21 mouse cellular contexts compared by ENCODE assay signal in the genomic region with DNA sequence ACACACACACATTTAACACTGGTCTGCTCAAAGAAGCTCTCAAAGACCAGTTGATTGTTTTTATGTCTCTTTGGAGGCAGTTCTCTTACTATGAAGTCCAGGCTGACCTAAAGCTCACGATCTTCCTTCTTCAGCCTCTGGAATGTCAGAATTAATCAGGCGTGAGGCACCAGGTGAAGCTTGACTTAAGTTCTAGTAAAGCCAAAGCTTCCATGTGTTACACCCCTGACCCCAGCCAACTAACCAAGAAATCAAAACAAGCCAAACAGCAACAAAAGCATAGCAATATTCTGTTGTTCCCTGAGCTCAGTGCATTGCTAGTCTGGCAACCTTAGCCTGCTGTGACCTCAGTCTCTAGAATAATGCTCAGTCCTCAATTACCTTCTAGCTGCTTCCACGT.
DNase-seq lines count a peak whose midpoint lies in the region; ATAC-seq and TF ChIP-seq lines count a peak whose summit lies in the region.
"Had no signal": no experiment of that assay in that cellular context is flagged by ENCODE, and none has a peak within 500 bp of the region (broad histone marks: within the 10 kb centered on the region; RNA-seq: fewer than 3 reads in every experiment).

No protein-coding gene starts in this region.

- H3K9me3 ChIP-seq in kidney, embryonic 15.5 days (replicated peaks) = no peaks in the 10 kb centered on the region
- H3K9me3 ChIP-seq in kidney, postnatal 0 days (replicated peaks; ENCODE audit: low read length) = no peaks in the 10 kb centered on the region
- H3K9me3 ChIP-seq: embryonic facial prominence, embryonic 13.5 days; forebrain, embryonic 13.5 days; forebrain, embryonic 15.5 days had no signal

- CTCF ChIA-PET in Patski (lab: Charles Lee) = interaction anchor here (0.8 to 1.8 kb wide), 8 partner anchors 9 to 288 kb away, joined by 3 to 8 read pairs (median 4); no protein-coding TSS in a partner anchor

- in situ Hi-C loops in Patski (cut with MboI; ENCODE audit: low pct_unique_long_range_greater_than_20kb) = no loop called here

- no peak overlapping the region for H3K9ac ChIP-seq in kidney, embryonic 15.5 days
- H3K9ac ChIP-seq in kidney, postnatal 0 days (ENCODE audit: low read depth, low read length) = no peak overlapping the region
- H3K9ac ChIP-seq: embryonic facial prominence, embryonic 13.5 days; forebrain, embryonic 13.5 days; forebrain, embryonic 15.5 days; forebrain, postnatal 0 days had no signal

- no peak overlapping the region for H3K27ac ChIP-seq in kidney, embryonic 15.5 days
- H3K27ac ChIP-seq in kidney, adult 2 months (ENCODE audit: insufficient read depth, low read depth, low read length) = no peak overlapping the region
- H3K27ac ChIP-seq in kidney, postnatal 0 days = no peak overlapping the region
- H3K27ac ChIP-seq: embryonic facial prominence, embryonic 13.5 days; forebrain, embryonic 13.5 days; forebrain, embryonic 15.5 days had no signal

- H3K36me3 ChIP-seq in kidney, embryonic 15.5 days = no peaks in the 10 kb centered on the region
- no peaks in the 10 kb centered on the region for H3K36me3 ChIP-seq in kidney, adult 2 months (ENCODE audit: control insufficient read depth, insufficient read depth, low read length)
- H3K36me3 ChIP-seq in kidney, postnatal 0 days (ENCODE audit: insufficient read depth, low read length) = no peaks in the 10 kb centered on the region
- H3K36me3 ChIP-seq: embryonic facial prominence, embryonic 13.5 days; forebrain, embryonic 15.5 days had no signal

- peak; percentile 74 for ATAC-seq in kidney, embryonic 15.5 days (replicated peaks; ENCODE audit: low FRiP score)
- ATAC-seq in kidney, postnatal 0 days (replicated peaks; ENCODE audit: low FRiP score, low read depth) = no peak
- peak; percentile 35 for ATAC-seq in Patski
- ATAC-seq: activated CD4-positive, CD25-positive, alpha-beta regulatory T cell, adult 4 months; forebrain, embryonic 13.5 days; forebrain, embryonic 15.5 days; forebrain, postnatal 0 days had no signal

- POLR2A ChIA-PET in Patski (lab: Charles Lee) = interaction anchor here (0.7 kb wide), 1 partner anchor 12 kb away, joined by 4 read pairs; no protein-coding TSS in a partner anchor

- no peaks in the 10 kb centered on the region for H3K27me3 ChIP-seq in kidney, embryonic 15.5 days
- no peaks in the 10 kb centered on the region for H3K27me3 ChIP-seq in kidney, adult 2 months (replicated peaks; ENCODE audit: control insufficient read depth, insufficient read depth, low read length)
- no peaks in the 10 kb centered on the region for H3K27me3 ChIP-seq in kidney, postnatal 0 days (ENCODE audit: insufficient read depth, low read length)
- H3K27me3 ChIP-seq in Patski = no peaks in the 10 kb centered on the region
- H3K27me3 ChIP-seq: embryonic facial prominence, embryonic 13.5 days; forebrain, embryonic 13.5 days; forebrain, embryonic 15.5 days had no signal

- TF ChIP-seq CTCF in kidney, adult 2 months (conservative IDR thresholded peaks at IDR 0.05; ENCODE audit: insufficient read depth, insufficient read length, low read depth, low read length) = no peak
- TF ChIP-seq CTCF in kidney, postnatal 0 days (IDR thresholded peaks at IDR 0.05; ENCODE audit: low read depth) = no peak
- no peak for TF ChIP-seq CTCF in Patski (IDR thresholded peaks at IDR 0.05)

- WGBS in kidney, embryonic 15.5 days = 32% methylated on average over 3 of the region's 3 CpGs
- WGBS in kidney, adult 2 months = 35% methylated on average over 3 of the region's 3 CpGs
- 22% methylated on average over 3 of the region's 3 CpGs for WGBS in kidney, postnatal 0 days

- no peak for TF ChIP-seq POLR2A in kidney, adult 2 months (IDR thresholded peaks at IDR 0.05; ENCODE audit: low read depth, low read length)

- H3K4me3 ChIP-seq in kidney, embryonic 15.5 days (replicated peaks) = no peak overlapping the region
- H3K4me3 ChIP-seq in kidney, adult 2 months (ENCODE audit: insufficient read depth, low read depth, low read length) = no peak overlapping the region
- H3K4me3 ChIP-seq in kidney, postnatal 0 days (replicated peaks; ENCODE audit: low read depth, low read length) = no peak overlapping the region
- H3K4me3 ChIP-seq: embryonic facial prominence, embryonic 13.5 days; forebrain, embryonic 13.5 days; forebrain, embryonic 15.5 days had no signal

- 0 out of 2 replicates have a peak, but pooled peaks cover 4% of the 10 kb centered on the region for H3K4me1 ChIP-seq in kidney, embryonic 15.5 days
- no peaks in the 10 kb centered on the region for H3K4me1 ChIP-seq in kidney, adult 2 months (ENCODE audit: control insufficient read depth, insufficient read depth, low read length)
- no peaks in the 10 kb centered on the region for H3K4me1 ChIP-seq in kidney, postnatal 0 days (replicated peaks; ENCODE audit: insufficient read depth, low read length)
- H3K4me1 ChIP-seq: embryonic facial prominence, embryonic 13.5 days; forebrain, embryonic 13.5 days; forebrain, embryonic 15.5 days had no signal

- H3K4me2 ChIP-seq in kidney, embryonic 15.5 days = no peak overlapping the region
- H3K4me2 ChIP-seq in kidney, postnatal 0 days (ENCODE audit: low read length) = no peak overlapping the region
- H3K4me2 ChIP-seq: embryonic facial prominence, embryonic 13.5 days; forebrain, embryonic 13.5 days; forebrain, embryonic 15.5 days had no signal

- DNase-seq in kidney, adult 9 months = peak; percentile 2
- no peak for DNase-seq in kidney, postnatal 14 days
- no peak for DNase-seq in kidney, adult 2 months
- peak; percentile 13 for DNase-seq in kidney, postnatal 0 days (ENCODE audit: low spot score)
- no peak for DNase-seq in kidney, postnatal 4 days
- DNase-seq in Patski (ENCODE audit: low read depth, low spot score) = no peak
- no peak for DNase-seq in left cerebral cortex, adult 8-10 months (ENCODE audit: low spot score in 2 of 2)
- DNase-seq: adrenal gland, adult 8-10 months; adrenal gland, postnatal 14 days; adrenal gland, postnatal 36 days; cerebellum, adult 11-12 months; cerebellum, adult 2 months; cerebellum, adult 9-10 months; cerebellum, postnatal 10 days; cerebellum, postnatal 25 days; forebrain, postnatal 0 days had no signal

Comparison
In these comparisons a context has a peak if more than half of its experiments do, and no peak if none do; other contexts are left out.
1. DNase-seq: peak in kidney, adult 9 months (single experiment) and kidney, postnatal 0 days (single experiment); none in kidney, postnatal 14 days (single experiment), kidney, adult 2 months (single experiment), kidney, postnatal 4 days (0 of 2), Patski (single experiment) and left cerebral cortex, adult 8-10 months (0 of 2).